Mouse (Mus musculus) urinary bladder, postnatal 14 days (tissue): ENCODE measurements around the gene Abcg4.
A peak's percentile ranks its signal among the peaks of the same experiment; 100 is the strongest.
"Not testable (repeated sequence)": the region's sequence is repeated elsewhere in the genome, so short reads cannot be mapped to it uniquely, and the experiment has no call there.

Experiments
- DNase-seq: peaks from one replicate; pipeline ENCODE4 v3.0.0; 2021; ENCODE audit warnings: low spot score

Gene Abcg4

DNA sequence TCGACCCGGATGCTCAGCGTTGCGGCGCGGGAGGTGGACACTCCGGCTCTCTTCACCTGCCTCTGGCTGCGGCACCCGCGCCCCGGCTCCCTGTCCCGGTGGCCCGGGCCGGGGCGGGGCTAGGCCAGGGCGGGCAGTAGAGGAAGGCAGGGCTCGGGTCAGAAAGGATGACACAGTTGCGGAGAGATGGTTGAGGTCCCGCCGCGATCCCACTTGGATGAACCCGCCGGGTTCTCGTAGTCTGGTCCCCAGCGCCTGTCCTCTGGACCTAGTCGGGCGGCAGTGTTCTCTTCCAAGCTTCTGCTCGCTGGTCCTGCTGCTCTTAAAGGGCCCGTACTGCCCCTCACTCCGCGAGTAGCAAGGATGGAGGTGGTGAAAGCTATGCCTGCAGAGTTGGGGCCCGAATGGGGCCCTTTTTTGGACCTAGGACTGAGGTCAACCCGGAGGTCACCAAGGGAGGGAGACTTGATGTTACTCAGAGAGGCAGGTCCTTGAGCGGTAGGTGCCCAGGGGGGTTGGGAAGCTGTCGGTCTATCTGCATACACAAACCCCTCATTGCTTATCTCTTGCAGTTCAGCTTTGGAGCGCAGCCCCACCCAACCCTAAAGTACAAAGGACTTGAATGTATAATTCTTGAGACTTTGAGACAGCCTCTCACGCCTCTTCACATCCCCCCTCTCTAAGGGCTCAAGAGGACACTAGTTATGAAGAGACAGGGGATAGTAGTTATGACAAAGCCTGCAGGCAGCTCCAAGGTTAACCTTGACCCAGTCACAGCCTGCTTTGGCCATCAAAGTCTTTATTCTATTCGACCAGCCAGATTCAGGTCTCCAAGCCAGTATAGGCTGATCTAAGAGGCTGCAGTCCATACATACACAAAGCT, at the start of gene Abcg4:
Gene Abcg4, minus strand, starts transcription at position 540 of the 883 bp plus-strand sequence.
- DNase-seq = no peak

GRCm38 (mm10) chr9:44337436-44338169, 49.2 kb upstream of the Abcg4 start:
- DNase-seq = no peak

- no peak for DNase-seq
Measured at GRCm38 (mm10) chr9:44336964-44337363, 48.5 kb upstream of the Abcg4 start.

DNA sequence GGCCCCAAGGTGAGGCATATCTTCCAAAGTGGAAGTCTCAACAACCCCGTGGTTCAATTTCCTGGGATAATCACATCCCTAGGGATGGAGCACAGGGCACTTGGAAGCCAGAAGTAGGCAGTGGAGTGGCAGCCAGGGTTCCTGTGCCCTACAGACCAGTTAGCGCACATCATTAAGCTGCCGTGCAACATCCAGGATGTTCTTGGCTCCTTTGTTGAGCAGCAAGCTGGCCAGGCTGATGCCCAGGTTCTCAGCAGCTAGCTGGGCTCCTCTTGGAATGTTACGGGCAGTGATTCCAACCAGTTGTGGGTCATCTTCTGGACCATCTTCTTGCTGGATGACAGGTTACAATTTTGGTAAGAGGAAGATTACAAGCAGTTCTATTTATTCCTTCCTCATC, 48.1 kb upstream of the Abcg4 start:
- not testable (repeated sequence) for DNase-seq

GRCm38 (mm10) chr9:44336093-44336406, 47.6 kb upstream of the Abcg4 start:
- DNase-seq = no peak

DNA sequence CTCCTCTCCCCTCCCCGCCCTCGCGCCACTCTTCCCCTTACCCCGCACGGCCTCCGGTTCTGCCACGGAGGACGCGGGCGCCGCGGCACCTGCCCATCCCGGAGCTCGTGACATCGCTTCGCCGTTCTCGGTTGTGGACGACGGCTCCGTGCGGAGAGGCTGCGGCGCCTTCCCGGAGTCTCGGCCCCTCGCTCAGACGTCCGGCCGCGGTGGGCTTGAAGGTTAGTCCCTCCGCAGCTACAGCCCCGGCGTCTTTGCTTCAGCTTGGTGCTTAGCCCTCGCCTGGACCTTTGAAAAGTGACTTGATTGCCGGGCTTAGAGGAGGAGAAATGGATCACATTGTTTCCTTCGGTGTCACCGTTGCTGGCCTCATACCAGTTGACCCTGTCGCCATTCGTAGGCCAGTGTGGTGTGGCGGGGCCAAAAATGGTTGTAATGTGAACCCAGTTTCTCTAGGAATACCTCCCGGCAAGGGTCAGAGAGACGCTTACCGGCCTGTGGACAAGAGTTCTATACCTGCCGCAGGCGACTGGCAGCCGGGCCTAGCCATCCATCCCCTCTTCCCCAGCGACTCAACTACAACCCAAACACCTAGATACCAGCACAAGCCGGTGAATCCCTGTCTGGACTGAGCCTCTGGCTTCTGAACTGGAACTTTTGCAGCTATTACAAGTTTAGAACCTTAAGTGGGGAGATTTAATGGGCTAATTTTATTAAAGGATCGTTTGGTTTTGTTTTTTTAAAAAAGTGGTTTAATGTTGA, 47.1 kb upstream of the Abcg4 start:
- DNase-seq = peak; percentile 17

DNA sequence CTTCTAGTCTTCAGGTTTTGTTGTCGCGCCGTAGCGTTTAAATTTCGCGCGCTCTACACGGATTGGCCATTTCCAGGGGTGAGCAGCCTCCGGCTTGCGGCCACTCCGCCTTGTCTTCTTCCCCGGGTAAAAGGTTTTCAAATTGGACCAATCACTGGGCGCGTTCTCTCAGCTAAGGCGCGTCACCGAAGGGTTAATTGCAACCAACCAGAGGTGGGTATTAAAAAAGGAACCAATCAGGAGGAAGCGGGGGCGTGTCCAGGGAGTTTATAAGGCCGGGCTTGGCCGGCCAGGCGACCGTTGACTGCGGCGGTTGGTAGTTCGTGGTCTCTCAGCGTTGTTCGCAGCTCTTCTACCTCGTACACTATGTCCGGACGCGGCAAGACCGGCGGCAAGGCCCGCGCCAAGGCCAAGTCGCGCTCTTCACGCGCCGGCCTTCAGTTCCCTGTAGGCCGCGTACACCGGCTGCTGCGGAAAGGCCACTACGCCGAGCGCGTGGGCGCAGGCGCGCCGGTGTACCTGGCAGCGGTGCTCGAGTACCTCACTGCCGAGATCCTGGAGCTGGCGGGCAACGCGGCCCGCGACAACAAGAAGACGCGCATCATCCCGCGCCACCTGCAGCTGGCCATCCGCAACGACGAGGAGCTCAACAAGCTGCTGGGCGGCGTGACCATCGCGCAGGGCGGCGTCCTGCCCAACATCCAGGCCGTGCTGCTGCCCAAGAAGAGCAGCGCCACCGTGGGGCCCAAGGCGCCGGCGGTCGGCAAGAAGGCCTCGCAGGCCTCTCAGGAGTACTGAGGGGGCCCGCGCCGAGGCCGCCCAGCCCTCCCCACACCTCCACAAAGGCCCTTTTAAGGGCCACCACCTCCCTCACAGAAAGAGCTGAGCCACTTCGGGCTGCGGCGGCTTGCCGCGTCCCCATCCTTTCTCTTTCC, 46.2 kb upstream of the Abcg4 start, which contains the start of gene H2afx:
Gene H2afx, plus strand, starts transcription at position 299 of the 935 bp plus-strand sequence.
- DNase-seq = peak; percentile 99

- no peak for DNase-seq
Measured at GRCm38 (mm10) chr9:44332918-44333638, 44.7 kb upstream of the Abcg4 start.

DNA sequence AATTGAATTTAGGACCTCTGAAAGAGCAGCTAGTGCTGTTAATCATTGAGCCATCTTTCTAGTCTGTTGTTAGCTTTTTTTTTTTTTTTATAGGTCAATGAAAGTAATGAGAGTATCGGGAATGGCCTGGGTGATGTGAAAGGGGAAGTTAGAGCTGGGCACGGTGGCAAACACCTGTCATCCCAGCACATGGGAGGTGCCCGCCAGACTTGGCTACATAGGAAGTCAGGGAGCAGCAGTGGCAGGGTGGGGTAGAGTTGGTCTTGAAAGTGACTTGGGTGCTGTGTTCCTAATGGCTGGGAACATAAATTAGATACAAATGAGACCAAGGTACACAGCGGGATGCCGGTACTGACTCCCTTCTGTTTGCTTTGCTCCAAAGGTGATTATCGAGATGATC, 42.3 kb upstream of the Abcg4 start:
- DNase-seq = no peak

GRCm38 (mm10) chr9:44327926-44328325, 39.5 kb upstream of the Abcg4 start:
- DNase-seq = no peak

DNA sequence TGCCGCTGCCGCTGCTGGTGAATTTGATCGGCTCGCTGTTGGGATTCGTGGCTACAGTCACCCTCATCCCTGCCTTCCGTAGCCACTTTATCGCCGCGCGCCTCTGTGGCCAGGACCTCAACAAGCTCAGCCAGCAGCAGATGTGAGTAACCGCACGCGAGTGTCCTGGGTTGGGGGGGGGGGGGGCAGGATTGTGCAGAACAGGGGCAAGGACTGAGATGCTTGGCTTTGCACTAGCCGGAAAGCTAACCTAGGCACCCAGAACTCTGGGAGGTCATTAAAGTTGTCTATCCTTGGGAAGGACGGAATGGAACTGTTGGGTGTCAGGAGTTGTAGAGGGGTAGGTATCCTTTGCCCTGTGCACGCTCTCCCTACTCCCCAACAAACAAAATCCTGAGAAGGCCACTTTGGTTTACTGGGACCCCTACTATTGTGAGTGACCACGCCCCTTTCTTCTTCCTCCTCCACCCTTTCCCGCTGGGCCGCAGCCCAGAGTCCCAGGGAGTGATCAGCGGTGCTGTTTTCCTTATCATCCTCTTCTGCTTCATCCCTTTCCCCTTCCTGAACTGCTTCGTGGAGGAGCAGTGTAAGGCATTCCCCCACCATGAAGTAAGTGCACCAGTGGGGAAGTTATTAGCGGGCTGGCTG, 38.8 kb upstream of the Abcg4 start:
- DNase-seq = peak; percentile 57

GRCm38 (mm10) chr9:44326371-44327063, 38.1 kb upstream of the Abcg4 start:
- DNase-seq = peak; percentile 87

DNA sequence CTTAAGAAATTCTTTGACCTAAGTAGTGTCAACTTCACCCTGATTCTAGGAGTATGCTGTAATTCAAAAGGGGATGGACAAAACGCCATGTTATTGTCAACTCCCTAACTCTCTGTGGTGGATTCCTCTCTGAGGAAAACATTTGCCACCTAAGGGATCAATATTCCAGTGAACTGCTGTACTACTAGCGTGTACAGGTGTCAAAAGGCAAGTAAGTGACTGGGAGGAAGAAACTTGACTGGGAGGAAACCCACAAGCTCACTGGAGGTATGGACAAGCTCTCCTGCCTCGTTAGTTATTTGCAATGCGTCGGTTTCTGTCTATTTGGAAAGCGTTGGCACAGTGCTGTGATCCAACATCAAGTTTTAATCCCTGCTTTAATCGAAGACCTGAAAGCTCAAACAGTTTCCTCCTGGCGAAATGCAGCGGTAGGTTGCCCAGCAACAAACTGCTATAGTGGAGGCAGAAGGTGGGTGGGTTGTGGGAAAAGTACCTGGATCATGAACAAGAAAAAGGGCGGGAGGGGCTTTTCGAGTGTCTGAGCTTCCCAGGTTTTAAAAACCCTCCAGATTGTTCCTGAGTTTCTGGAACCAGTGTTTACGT, 37.5 kb upstream of the Abcg4 start, which contains the start of gene Dpagt1:
Gene Dpagt1, plus strand, starts transcription at position 252 of the 603 bp plus-strand sequence.
- DNase-seq = no peak

GRCm38 (mm10) chr9:44325032-44325767, 36.8 kb upstream of the Abcg4 start:
- not testable (repeated sequence) for DNase-seq

DNA sequence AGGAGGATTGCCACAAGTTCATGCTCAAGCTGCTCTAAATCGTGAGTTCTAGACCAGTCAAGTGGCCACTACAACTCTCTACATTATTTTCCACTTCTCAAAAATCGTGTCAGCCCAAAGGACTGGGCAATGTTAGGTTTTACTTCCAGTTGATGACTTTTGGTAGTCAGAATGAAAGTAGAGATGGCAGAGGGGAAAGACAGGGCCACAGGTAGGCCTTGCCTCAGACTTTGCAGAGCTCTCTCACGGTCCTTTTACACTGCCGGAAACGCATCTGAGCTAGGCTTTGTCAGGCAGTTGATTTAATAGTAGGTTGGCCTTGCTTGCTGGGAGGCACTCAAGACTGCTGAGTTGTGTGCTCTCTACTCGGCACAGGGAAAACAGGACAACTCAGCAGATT, 35.7 kb upstream of the Abcg4 start:
- DNase-seq = no peak

- DNase-seq = not testable (repeated sequence)
Measured at GRCm38 (mm10) chr9:44323656-44324055, 35.2 kb upstream of the Abcg4 start.

GRCm38 (mm10) chr9:44320799-44321133, 32.4 kb upstream of the Abcg4 start:
- DNase-seq = no peak
